Mouse (Mus musculus) brain, embryonic 14.5 days (tissue): ENCODE data around the gene Mgea5. TPM values are rescaled to one million over a fixed set of nuclear protein-coding genes. Genes with fewer than 3 reads are reported as not detected.

Experiments
- DNase-seq: peaks from one replicate; pipeline ENCODE4 v3.0.0-alpha.2; 2011; ENCODE audit warnings: low read depth
- CTCF ChIP-seq: fragments of 200-500 bp; IDR thresholded peaks from 2 replicates; pipeline ENCODE4 v1.5.1; 2012; ENCODE audit warnings: inconsistent platforms, mild to moderate bottlenecking, moderate library complexity, borderline replicate concordance; ENCODE audit not compliant: insufficient read depth, insufficient read length; ENCODE audit errors: extremely low read depth
- POLR2A ChIP-seq: fragments of 200-500 bp; IDR thresholded peaks from 2 replicates; pipeline ENCODE4 v1.6.1; 2012; ENCODE audit warnings: mild to moderate bottlenecking, inconsistent platforms, borderline replicate concordance; ENCODE audit not compliant: poor library complexity, insufficient read depth, insufficient read length, severe bottlenecking; ENCODE audit errors: extremely low read depth
- polyA plus RNA-seq: library from polyadenylated mRNA; depleted of rRNA; stranded (reverse); fragments of >200 nt; gene quantifications from 2 replicates; pipeline ENCODE4 v1.2.3, GENCODE M21; 2012; rRNA removed

Gene Mgea5
- polyA plus RNA-seq, 1 experiment = 156 TPM

DNA sequence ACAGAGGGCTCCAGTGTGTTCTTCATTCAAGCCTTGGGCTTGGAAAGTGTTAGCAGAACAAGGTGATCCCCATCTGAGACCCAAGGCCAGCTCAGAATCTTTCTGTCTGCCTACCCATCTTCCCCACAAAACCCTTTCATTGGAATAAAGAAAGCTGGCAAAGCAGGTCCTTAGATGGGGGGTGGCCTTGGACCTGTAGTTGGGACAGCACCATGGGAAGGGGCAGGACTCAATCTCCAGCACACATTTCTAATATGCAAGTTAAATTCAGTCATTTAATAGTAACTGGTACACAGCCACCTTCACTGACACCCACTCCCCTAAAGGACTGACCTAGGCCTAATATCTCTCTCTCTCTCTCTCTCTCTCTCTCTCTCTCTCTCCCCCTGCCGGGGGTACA is 47.4 kb downstream of the Mgea5 start:
- DNase-seq = no peak
- TF ChIP-seq CTCF (no peak), POLR2A (no peak)

DNA sequence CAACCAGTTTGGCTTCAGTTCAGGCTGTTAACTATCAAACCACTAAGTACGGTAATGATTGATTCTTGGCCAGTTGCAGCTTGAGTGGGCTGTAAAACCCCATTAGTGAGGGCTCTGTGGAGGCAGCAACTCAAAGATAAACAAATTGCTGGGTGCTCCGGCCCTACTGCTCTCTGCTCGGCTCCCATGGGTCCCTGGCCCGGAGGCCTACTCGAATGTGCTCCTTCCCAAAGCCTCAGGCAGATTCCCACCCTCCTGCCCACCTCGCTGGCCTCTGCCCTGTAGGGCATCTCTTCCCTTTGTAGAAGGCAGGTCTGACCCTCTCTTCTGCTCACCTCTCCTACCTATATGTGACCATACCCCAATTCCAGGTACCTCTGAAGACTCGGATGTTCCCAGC is 48.9 kb downstream of the Mgea5 start:
- DNase-seq = no peak
- no peak for TF ChIP-seq POLR2A
- TF ChIP-seq CTCF = no peak

DNA sequence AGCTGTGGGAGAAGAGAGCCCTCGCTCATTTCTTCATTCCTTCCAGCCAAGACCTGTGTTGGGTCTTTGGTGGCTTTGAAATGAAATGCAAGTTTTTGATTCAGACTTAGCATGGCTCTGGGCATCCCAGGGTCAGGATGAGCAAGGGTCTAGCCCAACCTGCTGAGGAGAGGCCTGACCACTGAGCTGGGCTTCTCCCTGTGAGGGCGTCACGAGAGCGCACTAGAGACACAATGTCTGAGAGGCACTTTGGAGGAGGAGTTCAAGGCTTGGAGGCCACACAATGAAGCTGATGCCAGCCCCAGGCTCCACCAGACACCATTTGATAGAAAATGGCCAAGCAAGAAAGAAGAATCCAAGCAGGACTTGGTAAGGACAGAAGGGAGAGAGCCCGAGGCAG is 49.4 kb downstream of the Mgea5 start:
- DNase-seq = no peak
- TF ChIP-seq CTCF = no peak

DNA sequence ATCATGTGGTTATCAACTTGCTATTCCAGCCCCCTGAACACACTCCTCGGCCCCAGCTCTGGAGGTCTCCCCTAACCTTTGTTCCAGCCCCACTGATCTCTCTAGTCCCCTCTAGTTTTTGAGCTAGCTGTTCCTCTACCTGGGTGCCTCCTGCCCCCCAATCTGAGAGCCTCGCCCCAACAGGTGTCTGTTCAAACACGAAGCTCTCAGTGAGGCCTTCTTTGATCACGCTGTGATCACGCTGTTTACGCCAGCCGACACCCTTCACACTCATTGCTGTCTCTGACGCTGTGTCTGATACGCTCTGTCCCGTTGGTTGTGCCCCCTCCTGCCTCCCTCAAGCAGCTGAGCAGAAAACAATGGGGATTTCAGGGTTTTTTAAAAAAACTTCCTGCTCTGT is 50.1 kb downstream of the Mgea5 start:
- no peak for DNase-seq

DNA sequence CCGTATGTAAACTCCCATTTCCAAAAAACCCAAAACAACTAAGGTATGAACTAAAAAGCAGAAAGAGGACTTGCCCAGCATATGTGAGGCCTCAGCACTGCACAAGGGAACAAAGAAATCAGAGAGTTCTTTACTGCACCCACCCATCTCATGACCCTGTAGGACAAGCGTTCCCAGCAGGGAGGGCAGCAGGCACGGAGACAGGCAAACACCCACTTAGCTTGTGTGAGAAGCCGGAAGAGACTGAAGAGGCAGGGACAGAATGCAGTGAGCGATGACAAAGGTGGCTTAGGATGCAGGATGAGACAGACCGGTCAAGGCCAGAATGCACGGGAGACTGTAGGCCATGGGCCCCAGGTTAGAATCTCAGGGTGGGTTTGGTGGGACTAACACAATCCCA is 52.0 kb downstream of the Mgea5 start:
- DNase-seq = no peak
- TF ChIP-seq POLR2A = no peak
- no peak for TF ChIP-seq CTCF

More for the DNA sequence above, 50.1 kb downstream of the Mgea5 start:
- no peak for TF ChIP-seq POLR2A
- no peak for TF ChIP-seq CTCF

DNA sequence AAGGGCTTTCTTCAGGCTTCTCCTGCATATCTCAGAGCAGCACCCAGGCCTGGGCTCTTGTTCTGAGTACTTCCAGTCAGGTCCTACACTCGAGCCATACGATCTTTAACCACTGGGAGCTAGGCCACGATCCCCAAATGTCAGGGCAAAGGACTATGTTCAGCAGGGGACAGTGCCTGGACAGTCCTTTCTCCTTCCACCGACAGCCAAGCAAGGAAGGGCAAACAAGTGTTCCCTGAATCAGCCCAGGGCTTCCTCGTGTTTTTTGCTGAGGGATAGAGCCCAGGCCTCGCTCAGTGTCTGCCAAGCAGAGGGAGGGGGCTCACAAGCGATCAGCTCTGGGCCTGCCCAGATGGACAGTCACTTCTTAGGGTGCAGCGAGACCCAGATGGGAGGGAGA is 53.6 kb downstream of the Mgea5 start:
- no peak for TF ChIP-seq POLR2A
- TF ChIP-seq CTCF = no peak
- no peak for DNase-seq

DNA sequence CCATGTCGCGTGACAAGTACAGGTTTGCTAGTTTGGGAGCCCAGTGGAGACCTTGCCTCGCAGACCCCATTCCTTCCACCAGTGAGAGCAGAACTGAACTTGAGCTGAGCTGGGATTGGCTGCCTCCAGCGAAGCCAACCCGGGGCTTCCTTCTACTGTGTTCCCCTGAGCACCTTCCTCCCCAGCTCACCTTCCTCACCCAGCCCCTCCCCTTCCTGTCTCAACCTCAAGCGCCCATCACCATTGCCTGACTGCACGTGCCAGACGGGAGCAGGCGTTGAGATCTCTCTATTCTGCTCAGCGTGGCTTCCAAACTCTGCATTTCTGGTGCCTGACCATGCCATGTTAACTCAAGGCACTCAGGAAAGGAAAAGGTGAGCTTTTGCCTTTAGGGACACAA is 56.4 kb downstream of the Mgea5 start:
- DNase-seq = no peak
- TF ChIP-seq POLR2A = no peak
- no peak for TF ChIP-seq CTCF

DNA sequence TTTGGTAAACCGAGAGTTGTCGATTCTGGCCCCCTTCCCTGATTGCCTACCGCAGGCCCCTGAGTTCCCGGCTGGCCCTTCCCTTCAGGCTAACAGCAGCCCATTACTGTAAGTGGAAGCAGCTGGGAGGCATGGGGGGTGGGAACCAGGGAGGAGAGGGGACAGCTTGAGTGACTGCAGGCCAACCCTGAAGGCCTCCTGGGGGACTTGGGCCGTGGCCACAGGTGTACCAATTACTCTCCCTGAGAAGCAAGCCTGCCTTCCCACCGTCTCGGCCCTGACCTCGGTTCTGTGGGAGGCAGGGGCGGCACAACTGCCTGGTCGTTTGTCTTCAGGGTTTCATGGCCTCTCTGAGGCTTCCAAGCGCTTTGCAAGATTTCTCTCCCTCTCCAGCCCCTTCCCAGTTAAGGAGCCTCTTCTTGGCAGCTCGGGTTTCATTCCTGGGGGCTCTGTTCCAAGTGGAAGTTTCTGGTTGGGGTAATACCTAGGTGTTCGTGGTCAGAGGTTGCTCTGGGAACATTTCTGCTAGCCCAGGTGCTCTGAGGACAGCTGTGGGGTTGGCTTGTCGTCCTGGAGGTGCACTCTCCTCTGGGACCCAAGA is 57.9 kb downstream of the Mgea5 start:
- TF ChIP-seq POLR2A = no peak
- TF ChIP-seq CTCF = no peak
- no peak for DNase-seq

DNA sequence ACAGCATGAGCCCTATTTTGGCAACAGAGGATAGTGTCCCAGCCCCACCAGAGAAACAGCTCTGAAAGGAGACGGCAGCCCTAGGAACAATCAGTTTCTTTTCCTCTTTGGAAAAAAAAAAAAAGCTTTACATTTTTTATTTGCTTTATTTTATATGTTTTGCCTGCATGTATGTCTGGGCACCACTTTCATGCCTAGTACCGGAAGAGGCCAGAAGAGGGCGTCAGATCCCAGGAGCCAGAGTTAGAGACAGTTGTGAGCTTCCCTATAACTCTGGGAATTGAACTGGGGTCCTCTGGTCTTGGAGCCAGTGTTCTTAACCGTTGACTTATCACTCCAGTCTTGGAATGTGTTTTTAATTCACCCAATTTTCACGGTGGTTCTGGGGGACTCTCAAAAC is 61.4 kb downstream of the Mgea5 start:
- TF ChIP-seq CTCF = peak; percentile 14; the same call in 1 of the 2 replicates
- no peak for TF ChIP-seq POLR2A
- DNase-seq = no peak

DNA sequence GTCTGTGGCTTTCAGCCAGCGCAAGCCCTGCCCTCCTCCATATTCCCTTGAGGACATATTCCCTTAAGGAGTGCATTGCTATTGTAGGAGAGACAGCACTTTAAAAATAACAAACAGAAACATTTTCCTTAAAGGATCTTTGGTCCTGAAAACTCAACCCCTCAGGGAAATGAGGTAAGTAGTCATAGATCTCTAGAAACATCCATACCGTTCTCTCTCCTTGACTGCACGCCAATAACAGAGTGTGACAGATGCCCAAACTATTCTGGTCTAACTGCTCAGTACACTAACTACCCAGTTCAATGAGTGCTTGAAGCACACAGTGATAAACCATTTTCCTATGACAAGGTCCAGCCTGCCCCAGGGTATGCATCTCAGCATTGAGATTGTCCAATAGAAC is 65.4 kb downstream of the Mgea5 start:
- DNase-seq = no peak
- TF ChIP-seq CTCF = no peak
- no peak for TF ChIP-seq POLR2A

DNA sequence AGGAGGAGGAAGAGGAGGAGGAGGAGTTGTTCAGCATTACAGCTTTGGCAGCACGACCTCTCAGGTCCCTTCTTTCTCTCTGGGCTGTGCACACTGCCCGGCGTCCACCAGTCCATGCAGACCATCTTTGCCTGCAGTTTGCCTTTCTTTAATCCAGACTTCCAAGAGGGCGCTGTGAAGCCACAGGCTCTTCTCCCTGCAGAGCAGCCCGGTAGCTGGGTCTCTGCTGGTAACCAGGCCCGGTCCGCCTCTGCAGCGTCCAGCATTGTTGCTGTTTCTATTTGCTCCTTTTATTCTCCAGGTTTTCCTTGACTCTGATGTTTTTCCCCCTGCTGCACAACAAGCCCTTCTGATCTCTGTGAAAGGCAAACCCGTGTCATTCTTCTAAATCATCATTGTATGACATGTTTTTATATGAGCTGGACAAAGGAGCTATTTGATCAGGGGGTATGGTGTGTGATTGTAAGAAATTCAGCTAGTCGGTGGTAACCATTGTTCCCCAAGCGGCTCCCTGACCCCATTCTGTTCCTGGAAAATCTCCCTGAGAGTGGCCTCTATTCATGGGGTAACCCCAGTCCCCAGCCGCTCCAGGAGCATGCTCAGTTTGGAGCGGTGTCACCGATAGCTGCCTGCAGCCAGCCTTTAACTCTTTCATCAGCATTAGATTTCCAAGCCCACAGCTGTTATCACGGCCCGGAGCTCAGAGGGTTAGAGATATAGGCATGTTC is 66.0 kb downstream of the Mgea5 start:
- TF ChIP-seq CTCF = peak; percentile 58
- TF ChIP-seq POLR2A = peak; percentile 29; the same call in 1 of the 2 replicates
- DNase-seq = peak; percentile 87

DNA sequence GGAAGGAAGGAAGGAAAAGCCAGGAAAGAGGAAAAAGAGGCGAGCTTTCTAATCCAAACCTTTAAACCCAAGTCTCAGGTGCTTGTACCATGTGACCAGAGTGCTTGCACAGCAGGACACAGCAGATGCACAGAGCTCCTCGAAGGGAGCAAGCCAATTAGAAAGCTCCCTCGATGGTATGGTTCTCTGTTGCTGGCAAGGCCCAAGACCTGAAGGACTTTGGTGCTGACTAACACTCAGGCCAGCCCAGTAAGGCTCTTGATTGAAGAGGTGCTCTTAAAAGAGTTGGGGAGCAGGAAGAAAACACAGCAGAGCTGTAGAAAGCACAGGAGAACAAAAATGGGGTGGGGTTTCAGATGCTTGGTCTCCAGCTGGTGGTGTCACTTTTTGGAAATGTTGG is 74.9 kb downstream of the Mgea5 start:
- no peak for DNase-seq
- TF ChIP-seq CTCF (no peak), POLR2A (no peak)

Other genes with a start within 250 kb of the Mgea5 start
- 11.4 and 12.7 TPM in 2 replicates for gene Poll, start 223.3 kb downstream of the Mgea5 start, polyA plus RNA-seq
- 18.8 and 24.1 TPM in 2 replicates for gene Gm17018, start 223.2 kb downstream of the Mgea5 start, polyA plus RNA-seq
- gene Fbxw4, start 123.5 kb downstream of the Mgea5 start, polyA plus RNA-seq = 47.7 and 69.5 TPM in 2 replicates
- 1.8 and 2.0 TPM in 2 replicates for gene Fgf8, start 40.9 kb downstream of the Mgea5 start, polyA plus RNA-seq
- 50.0 and 70.1 TPM in 2 replicates for gene Npm3, start 34.2 kb downstream of the Mgea5 start, polyA plus RNA-seq
- 9.0 and 10.2 TPM in 2 replicates for gene Kcnip2, start 32.2 kb upstream of the Mgea5 start, polyA plus RNA-seq
- gene Armh3, start 214.7 kb upstream of the Mgea5 start, polyA plus RNA-seq = 19.6 and 22.0 TPM in 2 replicates
- gene Hps6, start 219.7 kb upstream of the Mgea5 start, polyA plus RNA-seq = 1.6 and 2.1 TPM in 2 replicates